Mouse (Mus musculus): ENCODE measurements around the gene 2010003K11Rik. TPM values are rescaled to one million over a fixed set of nuclear protein-coding genes. Genes with fewer than 3 reads are reported as not detected.
"Not testable (repeated sequence)": the region's sequence is repeated elsewhere in the genome, so short reads cannot be mapped to it uniquely, and the experiment has no call there.

2010003K11Rik gene
- total RNA-seq, 2 experiments from 2014 or later: 0.48 TPM; not detected in 1

- DNase-seq: no peak
- intact Hi-C loops (cut with DNase I): no loop called here
Observed at GRCm38 (mm10) chr19:4468363-4468762, 30.0 kb downstream of the 2010003K11Rik start.

GRCm38 (mm10) chr19:4464666-4465065, 33.7 kb downstream of the 2010003K11Rik start:
- no peak for DNase-seq
- intact Hi-C loops (cut with DNase I): no loop called here

- no peak for DNase-seq
- intact Hi-C loops (cut with DNase I): no loop called here
Observed at GRCm38 (mm10) chr19:4461981-4462380, 36.4 kb downstream of the 2010003K11Rik start.

DNA sequence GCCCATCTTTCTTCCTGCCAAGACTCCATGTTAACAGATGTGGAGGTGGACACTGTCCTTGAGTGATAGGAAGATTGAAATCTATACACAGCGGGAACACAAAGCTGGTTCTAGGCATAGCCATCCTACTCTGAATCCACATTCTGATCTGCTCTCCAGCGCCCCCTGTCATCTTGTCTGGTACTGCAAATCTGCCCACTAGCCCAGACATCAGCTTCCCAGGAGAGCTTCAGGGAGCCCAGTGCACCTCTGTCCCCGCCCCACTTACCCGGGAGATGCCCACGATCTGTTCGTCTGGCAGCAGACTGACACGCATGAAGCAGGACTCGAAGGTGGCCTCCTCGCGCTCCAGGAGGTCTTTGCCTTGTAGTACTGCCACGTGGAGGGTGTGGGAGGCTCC, 42.2 kb downstream of the 2010003K11Rik start:
- DNase-seq: peak; percentile 35 to 71
- intact Hi-C loops (cut with DNase I): no loop called here

DNA sequence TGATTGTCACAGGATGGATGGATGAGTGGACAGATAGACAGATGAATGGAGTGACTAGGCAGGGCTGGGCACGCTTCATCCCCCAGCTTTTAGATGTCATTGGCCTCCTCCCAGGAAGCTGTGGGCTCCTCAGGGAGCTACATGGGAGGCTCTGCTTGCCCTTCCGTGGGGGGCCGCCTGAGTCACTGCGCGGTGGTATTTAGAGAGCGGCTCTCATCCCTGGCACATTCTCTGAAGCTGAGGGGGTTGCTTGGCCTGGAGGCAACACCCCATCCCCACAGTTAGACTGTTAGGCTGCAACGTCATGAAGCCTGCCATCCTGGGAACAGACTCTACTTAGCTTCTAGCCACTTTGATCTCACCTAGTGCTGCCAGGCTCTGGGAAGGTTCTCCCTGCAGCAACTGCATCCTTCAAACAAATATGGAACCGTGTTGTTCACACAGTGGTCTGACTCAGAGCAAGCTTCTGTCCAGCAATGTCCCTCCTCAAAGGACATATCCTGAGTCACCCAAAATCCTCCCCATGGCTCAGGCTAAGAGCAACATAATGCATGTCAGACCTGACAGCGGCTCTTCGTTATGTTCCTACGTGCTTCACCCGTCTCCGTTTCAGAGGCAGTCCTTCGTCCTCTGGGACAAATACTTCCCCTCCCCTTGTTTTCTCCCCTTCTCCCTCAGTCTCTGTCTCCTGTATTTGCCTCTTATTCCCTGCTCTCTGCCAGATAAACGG, 43.1 kb downstream of the 2010003K11Rik start:
- intact Hi-C loops (cut with DNase I): no loop called here
- DNase-seq: no peak

DNA sequence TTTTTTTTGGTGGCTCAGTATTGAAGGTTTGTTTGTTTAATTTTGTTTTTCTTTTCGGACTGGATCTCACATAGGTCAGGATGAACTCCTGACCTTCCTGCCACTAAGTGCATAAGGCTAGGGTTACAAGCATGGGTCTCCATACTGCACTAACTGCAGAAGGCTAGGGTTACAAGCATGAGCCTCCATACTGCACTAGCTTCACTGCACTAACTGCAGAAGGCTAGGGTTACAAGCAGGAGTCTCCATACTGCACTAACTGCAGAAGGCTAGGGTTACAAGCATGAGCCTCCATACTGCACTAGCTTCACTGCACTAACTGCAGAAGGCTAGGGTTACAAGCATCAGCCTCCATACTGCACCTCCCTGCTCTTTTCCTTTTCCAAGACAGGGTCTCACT, 44.3 kb downstream of the 2010003K11Rik start:
- intact Hi-C loops (cut with DNase I); DNase-seq: not testable (repeated sequence)

DNA sequence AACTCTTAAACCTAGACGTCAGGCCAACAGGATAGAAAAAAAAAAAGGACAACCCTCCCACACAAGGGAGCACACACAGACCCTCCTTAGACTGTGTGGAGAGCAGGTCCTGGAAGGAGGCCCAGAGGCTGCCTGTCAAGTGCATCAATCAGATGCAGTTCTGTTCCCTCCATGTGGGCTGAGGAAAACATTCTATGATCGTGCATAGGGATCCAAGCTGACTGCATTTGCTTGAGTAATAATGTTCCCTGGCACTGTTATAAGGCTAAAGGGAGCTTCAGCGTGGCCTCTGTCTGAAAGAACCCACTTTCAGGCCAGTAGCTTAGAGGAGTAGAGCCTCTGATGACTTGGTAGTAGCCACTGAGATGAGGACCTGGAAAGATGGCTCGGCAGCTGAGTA, 45.9 kb downstream of the 2010003K11Rik start:
- intact Hi-C loops (cut with DNase I): no loop called here
- no peak for DNase-seq

GRCm38 (mm10) chr19:4451965-4452364, 46.4 kb downstream of the 2010003K11Rik start:
- DNase-seq: no peak
- intact Hi-C loops (cut with DNase I): no loop called here

GRCm38 (mm10) chr19:4451098-4451497, 47.3 kb downstream of the 2010003K11Rik start:
- no peak for DNase-seq
- intact Hi-C loops (cut with DNase I): no loop called here

GRCm38 (mm10) chr19:4450666-4451065, 47.7 kb downstream of the 2010003K11Rik start:
- intact Hi-C loops (cut with DNase I): no loop called here
- DNase-seq: no peak

DNA sequence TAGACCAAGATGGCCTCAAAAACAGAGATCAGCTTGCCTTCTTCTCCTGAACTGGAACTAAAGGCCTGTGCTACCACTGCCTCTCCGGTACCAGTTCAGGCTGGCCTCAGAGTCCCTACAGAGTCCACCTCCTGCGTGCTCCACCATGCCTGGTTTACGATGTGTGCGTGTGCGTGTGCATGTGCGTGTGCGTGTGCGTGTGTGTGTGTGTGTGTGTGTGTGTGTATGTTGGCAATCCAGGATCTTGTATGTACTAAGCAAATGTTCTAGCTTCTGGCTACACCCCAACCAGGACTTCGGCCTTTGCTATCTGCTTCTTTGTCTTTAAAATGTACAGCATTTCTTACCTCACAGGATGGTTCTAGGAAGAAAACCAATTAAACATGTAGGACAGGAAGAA, 49.2 kb downstream of the 2010003K11Rik start:
- intact Hi-C loops (cut with DNase I): no loop called here

DNA sequence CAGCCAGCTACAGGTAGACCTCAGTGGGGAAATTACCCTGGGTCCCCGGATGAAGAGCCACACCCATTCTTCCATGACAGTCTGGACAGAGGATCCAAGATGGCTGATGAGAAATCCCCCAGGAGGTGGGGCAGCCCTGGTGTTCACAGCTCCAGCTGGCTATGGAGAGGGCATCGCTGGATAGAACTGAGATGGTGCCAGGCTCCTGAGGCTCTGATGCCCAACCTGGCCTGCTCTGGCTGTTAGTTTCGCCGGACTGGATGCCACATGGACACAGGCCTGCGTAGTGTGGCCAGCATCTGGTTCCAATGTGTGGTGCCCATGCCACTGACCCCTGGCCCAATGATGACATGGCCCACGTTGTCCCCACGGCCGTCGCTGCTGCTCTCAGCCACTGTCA, 50.9 kb downstream of the 2010003K11Rik start:
- intact Hi-C loops (cut with DNase I): no loop called here
- DNase-seq: no peak

More for the DNA sequence above, 49.2 kb downstream of the 2010003K11Rik start:
- no peak for DNase-seq

Other genes starting within 250 kb of the 2010003K11Rik start
- gene Ssh3, start 229.4 kb downstream of the 2010003K11Rik start, total RNA-seq (2021): 1 to 10 TPM; 7.2 to 9.9 TPM
- gene Ankrd13d, start 215.4 kb downstream of the 2010003K11Rik start, total RNA-seq (2021): 1 to 10 TPM; 1.0 to 1.4 TPM
- gene Grk2, start 192.4 kb downstream of the 2010003K11Rik start, total RNA-seq (2021): 10 to 100 TPM; 54.1 to 59.4 TPM
- gene Kdm2a, start 100.3 kb downstream of the 2010003K11Rik start, total RNA-seq (2021): 10 to 100 TPM; 47.6 to 49.5 TPM
- gene Rhod, start 59.2 kb downstream of the 2010003K11Rik start, total RNA-seq (2021): 1 to 10 TPM; 5.9 to 6.6 TPM
- 1 to 10 TPM; 1.8 to 5.0 TPM for gene Syt12, start 21.1 kb downstream of the 2010003K11Rik start, total RNA-seq (2021)
- gene Pcx, start 11.9 kb upstream of the 2010003K11Rik start, total RNA-seq (2021): 10 to 100 TPM in 1 of 2 experiments, 1 to 10 TPM in 1; 6.4 to 21.2 TPM
- 10 to 100 TPM; 10.0 to 11.5 TPM for gene Lrfn4, start 117.1 kb upstream of the 2010003K11Rik start, total RNA-seq (2021)
- 10 to 100 TPM; 10.6 to 12.4 TPM for gene Rce1, start 127.1 kb upstream of the 2010003K11Rik start, total RNA-seq (2021)
- not detected for gene Gm960, start 200.1 kb upstream of the 2010003K11Rik start, total RNA-seq (2021)
- gene Sptbn2, start 212.6 kb upstream of the 2010003K11Rik start, total RNA-seq (2021): under 1 TPM; 0.15 to 0.22 TPM

Data from heart, postnatal 14 days (tissue).